Mouse (Mus musculus) mature B cell (primary cell): Measurements from ENCODE around the gene Zp3r.
"Not testable (repeated sequence)": the region's sequence is repeated elsewhere in the genome, so short reads cannot be mapped to it uniquely, and the experiment has no call there.

ENCODE experiments used
- in situ Hi-C: fragments of 300-500 bp; cut with MboI; formaldehyde crosslinking; loops from 2 replicates; pipeline ENCODE4 v1.14.3; 2019

Gene Zp3r

GRCm38 (mm10) chr1:130629521-130629920, at the start of gene Zp3r:
Zp3r (minus strand) TSS chr1:130629621.
- in situ Hi-C loops, result no loop called here

GRCm38 (mm10) chr1:130678551-130678950, 49.1 kb upstream of the Zp3r start:
- in situ Hi-C loops, result no loop called here

- in situ Hi-C loops, result not testable (repeated sequence)
Measured at GRCm38 (mm10) chr1:130663576-130663975, 34.2 kb upstream of the Zp3r start.

- in situ Hi-C loops, result no loop called here
Measured at GRCm38 (mm10) chr1:130661454-130661853, 32.0 kb upstream of the Zp3r start, which contains the start of gene C4bp. C4bp (minus strand) TSS chr1:130661632.

GRCm38 (mm10) chr1:130659641-130660040, 30.2 kb upstream of the Zp3r start:
- in situ Hi-C loops, result not testable (repeated sequence)

- in situ Hi-C loops, result no loop called here
Measured at GRCm38 (mm10) chr1:130644103-130644502, 14.7 kb upstream of the Zp3r start.

- in situ Hi-C loops, result no loop called here
Measured at GRCm38 (mm10) chr1:130640967-130641366, 11.5 kb upstream of the Zp3r start.

GRCm38 (mm10) chr1:130633761-130634410, 4.5 kb upstream of the Zp3r start:
- in situ Hi-C loops, result loop anchor here (10.0 kb wide), 1 partner anchor 59 kb away; no protein-coding TSS in a partner anchor

- in situ Hi-C loops, result loop anchor here (10.0 kb wide), 1 partner anchor 59 kb away; no protein-coding TSS in a partner anchor
Measured at GRCm38 (mm10) chr1:130633316-130633715, 3.9 kb upstream of the Zp3r start.

- in situ Hi-C loops, result no loop called here
Measured at GRCm38 (mm10) chr1:130596291-130596690, 33.1 kb downstream of the Zp3r start.

GRCm38 (mm10) chr1:130588659-130589058, 40.8 kb downstream of the Zp3r start:
- in situ Hi-C loops, result no loop called here

- in situ Hi-C loops, result loop anchor here (10.0 kb wide), 1 partner anchor 58 kb away; no protein-coding TSS in a partner anchor
Measured at GRCm38 (mm10) chr1:130576389-130576788, 53.0 kb downstream of the Zp3r start.

- in situ Hi-C loops, result loop anchor here (10.0 kb wide), 1 partner anchor 59 kb away; no protein-coding TSS in a partner anchor
Measured at GRCm38 (mm10) chr1:130575962-130576361, 53.5 kb downstream of the Zp3r start.

GRCm38 (mm10) chr1:130551407-130552249, 77.8 kb downstream of the Zp3r start:
- in situ Hi-C loops, result no loop called here

GRCm38 (mm10) chr1:130550242-130551167, 78.9 kb downstream of the Zp3r start:
- in situ Hi-C loops, result no loop called here

GRCm38 (mm10) chr1:130549698-130550097, 79.7 kb downstream of the Zp3r start:
- in situ Hi-C loops, result no loop called here

GRCm38 (mm10) chr1:130549160-130549559, 80.3 kb downstream of the Zp3r start:
- in situ Hi-C loops, result no loop called here

GRCm38 (mm10) chr1:130547674-130548429, 81.6 kb downstream of the Zp3r start:
- in situ Hi-C loops, result no loop called here
